Mouse (Mus musculus): ENCODE measurements around the gene Pla2g3. TPM values are rescaled to one million over a fixed set of nuclear protein-coding genes. Genes with fewer than 3 reads are reported as not detected.
A peak's percentile ranks its signal among the peaks of the same experiment; 100 is the strongest.

Gene Pla2g3
- total RNA-seq, 1 experiment = not detected

GRCm38 (mm10) chr11:3515637-3516036 is 27.6 kb downstream of the Pla2g3 start:
- no peak for DNase-seq (ENCODE audit: low read depth, low spot score)
- Histone ChIP-seq H3K27ac (ENCODE audit: insufficient read depth, low read depth, low read length, poor library complexity, severe bottlenecking) (no peak overlapping the region), H3K4me1 (ENCODE audit: control insufficient read depth in 2 of 2, insufficient read depth in 2 of 2, low read length in 2 of 2, poor library complexity in 1 of 2) (peaks cover 3 to 16% of the 10 kb centered on the region in 2 experiments), H3K9ac (ENCODE audit: insufficient read depth, low read depth, low read length, poor library complexity, severe bottlenecking) (no peak overlapping the region), H3K9me3 (ENCODE audit: control insufficient read depth, insufficient read depth, low read depth, low read length) (no peaks in the 10 kb centered on the region), H3K36me3 (ENCODE audit: control insufficient read depth, insufficient read depth, low read length, poor library complexity, severe bottlenecking) (peaks cover 3% of the 10 kb centered on the region; the same call in 1 of the 2 replicates), H3K4me3 (ENCODE audit: insufficient read depth in 1 of 2, low read depth in 1 of 2, low read length in 2 of 2, poor library complexity in 1 of 2, severe bottlenecking in 1 of 2) (no peak overlapping the region)
- TF ChIP-seq CHD2 (IDR thresholded peaks at IDR 0.05; ENCODE audit: low read depth, low read length) = no peak
- TF ChIP-seq MAFK (IDR thresholded peaks at IDR 0.05; ENCODE audit: insufficient read depth, low read depth, low read length) = no peak
- TF ChIP-seq HCFC1 (IDR thresholded peaks at IDR 0.05; ENCODE audit: borderline replicate concordance, insufficient read depth, low read length) = no peak
- TF ChIP-seq ZNF384 (IDR thresholded peaks at IDR 0.05; ENCODE audit: low read depth, low read length) = no peak
- no peak for TF ChIP-seq ZC3H11A (IDR thresholded peaks at IDR 0.05; ENCODE audit: borderline replicate concordance, low read depth, low read length)
- in situ Hi-C loops (cut with MboI; ENCODE audit: low sequenced_read_pairs in 2 of 2, unreplicated experiment in 2 of 2) = no loop called here

GRCm38 (mm10) chr11:3516121-3516520 is 28.0 kb downstream of the Pla2g3 start:
- no peak for TF ChIP-seq MAFK (IDR thresholded peaks at IDR 0.05; ENCODE audit: insufficient read depth, low read depth, low read length)
- TF ChIP-seq ZC3H11A (IDR thresholded peaks at IDR 0.05; ENCODE audit: borderline replicate concordance, low read depth, low read length) = no peak
- TF ChIP-seq HCFC1 (IDR thresholded peaks at IDR 0.05; ENCODE audit: borderline replicate concordance, insufficient read depth, low read length) = no peak
- TF ChIP-seq ZNF384 (IDR thresholded peaks at IDR 0.05; ENCODE audit: low read depth, low read length) = no peak
- no peak for TF ChIP-seq CHD2 (IDR thresholded peaks at IDR 0.05; ENCODE audit: low read depth, low read length)

GRCm38 (mm10) chr11:3516859-3517845 is 29.1 kb downstream of the Pla2g3 start:
- no peak for DNase-seq (ENCODE audit: low read depth, low spot score)
- H3K27ac ChIP-seq (ENCODE audit: insufficient read depth, low read depth, low read length, poor library complexity, severe bottlenecking) = no peak overlapping the region
- in situ Hi-C loops (cut with MboI; ENCODE audit: low sequenced_read_pairs in 2 of 2, unreplicated experiment in 2 of 2) = no loop called here
- no peaks in the 10 kb centered on the region for H3K9me3 ChIP-seq (ENCODE audit: control insufficient read depth, insufficient read depth, low read depth, low read length)
- H3K36me3 ChIP-seq (ENCODE audit: control insufficient read depth, insufficient read depth, low read length, poor library complexity, severe bottlenecking) = peaks cover 6% of the 10 kb centered on the region; the same call in 1 of the 2 replicates
- peaks cover 3 to 21% of the 10 kb centered on the region in 2 experiments for H3K4me1 ChIP-seq (ENCODE audit: control insufficient read depth in 2 of 2, insufficient read depth in 2 of 2, low read length in 2 of 2, poor library complexity in 1 of 2)
- H3K4me3 ChIP-seq (ENCODE audit: insufficient read depth in 1 of 2, low read depth in 1 of 2, low read length in 2 of 2, poor library complexity in 1 of 2, severe bottlenecking in 1 of 2) = peak overlapping the region; percentile 40 to 60
- TF ChIP-seq ZC3H11A (IDR thresholded peaks at IDR 0.05; ENCODE audit: borderline replicate concordance, low read depth, low read length) (no peak), HCFC1 (IDR thresholded peaks at IDR 0.05; ENCODE audit: borderline replicate concordance, insufficient read depth, low read length) (no peak), ZNF384 (IDR thresholded peaks at IDR 0.05; ENCODE audit: low read depth, low read length) (no peak), MAFK (IDR thresholded peaks at IDR 0.05; ENCODE audit: insufficient read depth, low read depth, low read length) (no peak), CHD2 (IDR thresholded peaks at IDR 0.05; ENCODE audit: low read depth, low read length) (no peak)
- H3K9ac ChIP-seq (ENCODE audit: insufficient read depth, low read depth, low read length, poor library complexity, severe bottlenecking) = peak overlapping the region; percentile 12; the same call in 1 of the 2 replicates

More at GRCm38 (mm10) chr11:3516121-3516520, 28.0 kb downstream of the Pla2g3 start:
- in situ Hi-C loops (cut with MboI; ENCODE audit: low sequenced_read_pairs in 2 of 2, unreplicated experiment in 2 of 2) = no loop called here
- Histone ChIP-seq H3K9me3 (ENCODE audit: control insufficient read depth, insufficient read depth, low read depth, low read length) (no peaks in the 10 kb centered on the region), H3K9ac (ENCODE audit: insufficient read depth, low read depth, low read length, poor library complexity, severe bottlenecking) (no peak overlapping the region), H3K4me3 (ENCODE audit: insufficient read depth in 1 of 2, low read depth in 1 of 2, low read length in 2 of 2, poor library complexity in 1 of 2, severe bottlenecking in 1 of 2) (no peak overlapping the region), H3K4me1 (ENCODE audit: control insufficient read depth in 2 of 2, insufficient read depth in 2 of 2, low read length in 2 of 2, poor library complexity in 1 of 2) (peaks cover 3 to 19% of the 10 kb centered on the region in 2 experiments), H3K36me3 (ENCODE audit: control insufficient read depth, insufficient read depth, low read length, poor library complexity, severe bottlenecking) (peaks cover 3% of the 10 kb centered on the region; the same call in 1 of the 2 replicates), H3K27ac (ENCODE audit: insufficient read depth, low read depth, low read length, poor library complexity, severe bottlenecking) (no peak overlapping the region)
- no peak for DNase-seq (ENCODE audit: low read depth, low spot score)

GRCm38 (mm10) chr11:3517846-3518732 is 30.0 kb downstream of the Pla2g3 start:
- Histone ChIP-seq H3K9me3 (ENCODE audit: control insufficient read depth, insufficient read depth, low read depth, low read length) (no peaks in the 10 kb centered on the region), H3K27ac (ENCODE audit: insufficient read depth, low read depth, low read length, poor library complexity, severe bottlenecking) (no peak overlapping the region), H3K4me3 (ENCODE audit: insufficient read depth in 1 of 2, low read depth in 1 of 2, low read length in 2 of 2, poor library complexity in 1 of 2, severe bottlenecking in 1 of 2) (no peak overlapping the region), H3K36me3 (ENCODE audit: control insufficient read depth, insufficient read depth, low read length, poor library complexity, severe bottlenecking) (peaks cover 13% of the 10 kb centered on the region; the same call in 1 of the 2 replicates), H3K9ac (ENCODE audit: insufficient read depth, low read depth, low read length, poor library complexity, severe bottlenecking) (no peak overlapping the region), H3K4me1 (ENCODE audit: control insufficient read depth in 2 of 2, insufficient read depth in 2 of 2, low read length in 2 of 2, poor library complexity in 1 of 2) (peaks cover 3 to 21% of the 10 kb centered on the region in 2 experiments)
- no peak for DNase-seq (ENCODE audit: low read depth, low spot score)
- in situ Hi-C loops (cut with MboI; ENCODE audit: low sequenced_read_pairs in 2 of 2, unreplicated experiment in 2 of 2) = no loop called here
- TF ChIP-seq ZC3H11A (IDR thresholded peaks at IDR 0.05; ENCODE audit: borderline replicate concordance, low read depth, low read length) (no peak), ZNF384 (IDR thresholded peaks at IDR 0.05; ENCODE audit: low read depth, low read length) (no peak), MAFK (IDR thresholded peaks at IDR 0.05; ENCODE audit: insufficient read depth, low read depth, low read length) (no peak), CHD2 (IDR thresholded peaks at IDR 0.05; ENCODE audit: low read depth, low read length) (no peak), HCFC1 (IDR thresholded peaks at IDR 0.05; ENCODE audit: borderline replicate concordance, insufficient read depth, low read length) (no peak)

Measured in ES-E14 (cell line).